Mouse (Mus musculus): ENCODE measurements around the gene Shroom3. TPM values are rescaled to one million over a fixed set of nuclear protein-coding genes. Genes with fewer than 3 reads are reported as not detected.

The Shroom3 gene
- polyA plus RNA-seq, 1 experiment from 2014 or later: 2.9 TPM

- Histone ChIP-seq H3K27ac (ENCODE audit: low read depth, low read length) (no peak overlapping the region), H3K4me1 (ENCODE audit: control insufficient read depth, insufficient read depth, low read length) (peaks cover 7% of the 10 kb centered on the region), H3K9me3 (ENCODE audit: control insufficient read depth, low read length) (no peaks in the 10 kb centered on the region), H3K27me3 (ENCODE audit: control insufficient read depth, insufficient read depth, low read length) (no peaks in the 10 kb centered on the region), H3K36me3 (ENCODE audit: control insufficient read depth, insufficient read depth, low read length) (no peaks in the 10 kb centered on the region), H3K4me3 (ENCODE audit: low read depth, low read length) (no peak overlapping the region), H3K4me2 (ENCODE audit: low read depth, low read length) (no peak overlapping the region), H3K9ac (replicated peaks; ENCODE audit: low read depth, low read length) (no peak overlapping the region)
- ATAC-seq (ENCODE audit: low read depth): no peak
- 15% methylated on average over 4 of the region's 4 CpGs for WGBS
These were observed 210.0 kb downstream of the Shroom3 start for GRCm38 (mm10) chr5:92893284-92893683.

GRCm38 (mm10) chr5:92893711-92894110 is 210.5 kb downstream of the Shroom3 start:
- 0% methylated on average over 1 of the region's 1 CpGs for whole genome bisulfite sequencing
- Histone ChIP-seq H3K4me3 (ENCODE audit: low read depth, low read length) (no peak overlapping the region), H3K9me3 (ENCODE audit: control insufficient read depth, low read length) (no peaks in the 10 kb centered on the region), H3K27me3 (ENCODE audit: control insufficient read depth, insufficient read depth, low read length) (no peaks in the 10 kb centered on the region), H3K27ac (ENCODE audit: low read depth, low read length) (no peak overlapping the region), H3K36me3 (ENCODE audit: control insufficient read depth, insufficient read depth, low read length) (no peaks in the 10 kb centered on the region), H3K9ac (replicated peaks; ENCODE audit: low read depth, low read length) (no peak overlapping the region), H3K4me2 (ENCODE audit: low read depth, low read length) (no peak overlapping the region), H3K4me1 (ENCODE audit: control insufficient read depth, insufficient read depth, low read length) (peaks cover 11% of the 10 kb centered on the region)
- no peak for ATAC-seq (ENCODE audit: low read depth)

GRCm38 (mm10) chr5:92895877-92896276 is 212.6 kb downstream of the Shroom3 start:
- Histone ChIP-seq H3K27me3 (ENCODE audit: control insufficient read depth, insufficient read depth, low read length) (no peaks in the 10 kb centered on the region), H3K9ac (replicated peaks; ENCODE audit: low read depth, low read length) (no peak overlapping the region), H3K4me1 (ENCODE audit: control insufficient read depth, insufficient read depth, low read length) (peaks cover 17% of the 10 kb centered on the region), H3K9me3 (ENCODE audit: control insufficient read depth, low read length) (no peaks in the 10 kb centered on the region), H3K27ac (ENCODE audit: low read depth, low read length) (no peak overlapping the region), H3K4me3 (ENCODE audit: low read depth, low read length) (no peak overlapping the region), H3K4me2 (ENCODE audit: low read depth, low read length) (no peak overlapping the region), H3K36me3 (ENCODE audit: control insufficient read depth, insufficient read depth, low read length) (no peaks in the 10 kb centered on the region)
- 95% methylated on average over 8 of the region's 8 CpGs for WGBS
- no peak for ATAC-seq (ENCODE audit: low read depth)

GRCm38 (mm10) chr5:92896725-92897280 is 213.6 kb downstream of the Shroom3 start:
- H3K4me2 ChIP-seq (ENCODE audit: low read depth, low read length): no peak overlapping the region
- WGBS: 71% methylated on average over 1 of the region's 1 CpGs
- H3K9me3 ChIP-seq (ENCODE audit: control insufficient read depth, low read length): no peaks in the 10 kb centered on the region
- no peaks in the 10 kb centered on the region for H3K36me3 ChIP-seq (ENCODE audit: control insufficient read depth, insufficient read depth, low read length)
- H3K4me1 ChIP-seq (ENCODE audit: control insufficient read depth, insufficient read depth, low read length): peaks cover 17% of the 10 kb centered on the region
- no peak for ATAC-seq (ENCODE audit: low read depth)
- no peak overlapping the region for H3K27ac ChIP-seq (ENCODE audit: low read depth, low read length)
- H3K9ac ChIP-seq (replicated peaks; ENCODE audit: low read depth, low read length): no peak overlapping the region
- H3K4me3 ChIP-seq (ENCODE audit: low read depth, low read length): no peak overlapping the region
- H3K27me3 ChIP-seq (ENCODE audit: control insufficient read depth, insufficient read depth, low read length): no peaks in the 10 kb centered on the region

GRCm38 (mm10) chr5:92897766-92898745 is 214.8 kb downstream of the Shroom3 start:
- peaks cover 17% of the 10 kb centered on the region for H3K4me1 ChIP-seq (ENCODE audit: control insufficient read depth, insufficient read depth, low read length)
- WGBS: under 1% methylated on average over 71 of the region's 96 CpGs

GRCm38 (mm10) chr5:92900470-92900869 is 217.2 kb downstream of the Shroom3 start:
- H3K27ac ChIP-seq (ENCODE audit: low read depth, low read length): no peak overlapping the region
- H3K4me3 ChIP-seq (ENCODE audit: low read depth, low read length): no peak overlapping the region
- no peak for ATAC-seq (ENCODE audit: low read depth)
- H3K4me1 ChIP-seq (ENCODE audit: control insufficient read depth, insufficient read depth, low read length): peaks cover 23% of the 10 kb centered on the region
- 65% methylated on average over 5 of the region's 5 CpGs for WGBS
- H3K4me2 ChIP-seq (ENCODE audit: low read depth, low read length): no peak overlapping the region
- H3K27me3 ChIP-seq (ENCODE audit: control insufficient read depth, insufficient read depth, low read length): no peaks in the 10 kb centered on the region
- no peak overlapping the region for H3K9ac ChIP-seq (replicated peaks; ENCODE audit: low read depth, low read length)
- no peaks in the 10 kb centered on the region for H3K9me3 ChIP-seq (ENCODE audit: control insufficient read depth, low read length)
- no peaks in the 10 kb centered on the region for H3K36me3 ChIP-seq (ENCODE audit: control insufficient read depth, insufficient read depth, low read length)

More at GRCm38 (mm10) chr5:92897766-92898745, 214.8 kb downstream of the Shroom3 start:
- H3K9me3 ChIP-seq (ENCODE audit: control insufficient read depth, low read length): no peaks in the 10 kb centered on the region
- H3K27ac ChIP-seq (ENCODE audit: low read depth, low read length): peak overlapping the region; percentile 55; the same call in 1 of the 2 replicates
- H3K4me3 ChIP-seq (ENCODE audit: low read depth, low read length): peak overlapping the region; percentile 61
- peak overlapping the region; percentile 70 for H3K9ac ChIP-seq (replicated peaks; ENCODE audit: low read depth, low read length)
- H3K4me2 ChIP-seq (ENCODE audit: low read depth, low read length): peak overlapping the region; percentile 93
- no peaks in the 10 kb centered on the region for H3K36me3 ChIP-seq (ENCODE audit: control insufficient read depth, insufficient read depth, low read length)
- no peaks in the 10 kb centered on the region for H3K27me3 ChIP-seq (ENCODE audit: control insufficient read depth, insufficient read depth, low read length)
- peak; percentile 96 for ATAC-seq (ENCODE audit: low read depth)

- Histone ChIP-seq H3K4me2 (ENCODE audit: low read depth, low read length) (no peak overlapping the region), H3K9me3 (ENCODE audit: control insufficient read depth, low read length) (no peaks in the 10 kb centered on the region), H3K36me3 (ENCODE audit: control insufficient read depth, insufficient read depth, low read length) (no peaks in the 10 kb centered on the region), H3K4me1 (ENCODE audit: control insufficient read depth, insufficient read depth, low read length) (peaks cover 26% of the 10 kb centered on the region), H3K27me3 (ENCODE audit: control insufficient read depth, insufficient read depth, low read length) (no peaks in the 10 kb centered on the region), H3K4me3 (ENCODE audit: low read depth, low read length) (no peak overlapping the region), H3K9ac (replicated peaks; ENCODE audit: low read depth, low read length) (no peak overlapping the region), H3K27ac (ENCODE audit: low read depth, low read length) (no peak overlapping the region)
- ATAC-seq (ENCODE audit: low read depth): no peak
- 79% methylated on average over 7 of the region's 7 CpGs for WGBS
These were observed 218.6 kb downstream of the Shroom3 start for GRCm38 (mm10) chr5:92901870-92902269.

- no peaks in the 10 kb centered on the region for H3K27me3 ChIP-seq (ENCODE audit: control insufficient read depth, insufficient read depth, low read length)
- peak; percentile 49 for ATAC-seq (ENCODE audit: low read depth)
- no peaks in the 10 kb centered on the region for H3K36me3 ChIP-seq (ENCODE audit: control insufficient read depth, insufficient read depth, low read length)
- WGBS: 46% methylated on average over 9 of the region's 9 CpGs
- H3K9me3 ChIP-seq (ENCODE audit: control insufficient read depth, low read length): no peaks in the 10 kb centered on the region
- peak overlapping the region; percentile 4; the same call in 1 of the 2 replicates for H3K27ac ChIP-seq (ENCODE audit: low read depth, low read length)
- peaks cover 13% of the 10 kb centered on the region; the same call in 1 of the 2 replicates for H3K4me1 ChIP-seq (ENCODE audit: control insufficient read depth, insufficient read depth, low read length)
- H3K9ac ChIP-seq (replicated peaks; ENCODE audit: low read depth, low read length): no peak overlapping the region
- H3K4me2 ChIP-seq (ENCODE audit: low read depth, low read length): no peak overlapping the region
- H3K4me3 ChIP-seq (ENCODE audit: low read depth, low read length): no peak overlapping the region
These were observed 221.9 kb downstream of the Shroom3 start for GRCm38 (mm10) chr5:92905146-92905545.

GRCm38 (mm10) chr5:92905594-92906008 is 222.4 kb downstream of the Shroom3 start:
- 3% methylated on average over 8 of the region's 8 CpGs for WGBS
- H3K4me1 ChIP-seq (ENCODE audit: control insufficient read depth, insufficient read depth, low read length): peaks cover 13% of the 10 kb centered on the region; the same call in 1 of the 2 replicates
- peak overlapping the region; percentile 4; the same call in 1 of the 2 replicates for H3K27ac ChIP-seq (ENCODE audit: low read depth, low read length)
- H3K4me2 ChIP-seq (ENCODE audit: low read depth, low read length): no peak overlapping the region
- no peak overlapping the region for H3K4me3 ChIP-seq (ENCODE audit: low read depth, low read length)
- no peak overlapping the region for H3K9ac ChIP-seq (replicated peaks; ENCODE audit: low read depth, low read length)
- H3K36me3 ChIP-seq (ENCODE audit: control insufficient read depth, insufficient read depth, low read length): no peaks in the 10 kb centered on the region
- no peaks in the 10 kb centered on the region for H3K9me3 ChIP-seq (ENCODE audit: control insufficient read depth, low read length)
- ATAC-seq (ENCODE audit: low read depth): peak; percentile 89
- H3K27me3 ChIP-seq (ENCODE audit: control insufficient read depth, insufficient read depth, low read length): no peaks in the 10 kb centered on the region
